In genomic region chr9:63856065-63856736, GRCm38 (mm10) we compare ENCODE assay signal across 10 mouse cellular contexts.
DNase-seq lines count a peak whose midpoint lies in the region; ATAC-seq lines count a peak whose summit lies in the region.
"Had no signal": no experiment of that assay in that cellular context is flagged by ENCODE, and none has a peak within 500 bp of the region (broad histone marks: within the 10 kb centered on the region; RNA-seq: fewer than 3 reads in every experiment).

No protein-coding gene starts in this region.

- peak; percentile 85; the same call in 1 of the 2 replicates for ATAC-seq in forebrain, embryonic 13.5 days
- ATAC-seq in forebrain, embryonic 12.5 days (ENCODE audit: low FRiP score), result no peak
- ATAC-seq in erythroblast, adult 5-6 weeks (replicated peaks; ENCODE audit: low FRiP score, poor library complexity, severe bottlenecking), result no peak
- ATAC-seq in liver, embryonic 12.5 days, result no peak

- 0 out of 2 replicates have a peak, but pooled peaks cover 2% of the 10 kb centered on the region for H3K27me3 ChIP-seq in forebrain, embryonic 13.5 days
- H3K27me3 ChIP-seq in forebrain, embryonic 12.5 days, result peaks cover 6% of the 10 kb centered on the region; the same call in 1 of the 2 replicates
- H3K27me3 ChIP-seq in liver, embryonic 12.5 days (replicated peaks), result 0 out of 2 replicates have a peak, but pooled peaks cover 6% of the 10 kb centered on the region
- H3K27me3 ChIP-seq: stomach, embryonic 15.5 days had no signal

- no peaks in the 10 kb centered on the region for H3K9me3 ChIP-seq in forebrain, embryonic 13.5 days (replicated peaks)
- no peaks in the 10 kb centered on the region for H3K9me3 ChIP-seq in forebrain, embryonic 12.5 days
- H3K9me3 ChIP-seq in liver, embryonic 12.5 days (replicated peaks), result no peaks in the 10 kb centered on the region
- H3K9me3 ChIP-seq: heart, embryonic 13.5 days; stomach, embryonic 15.5 days had no signal

- H3K9ac ChIP-seq in forebrain, embryonic 13.5 days, result no peak overlapping the region
- no peak overlapping the region for H3K9ac ChIP-seq in forebrain, embryonic 12.5 days
- H3K9ac ChIP-seq in liver, embryonic 12.5 days, result no peak overlapping the region
- H3K9ac ChIP-seq: heart, embryonic 13.5 days; stomach, embryonic 15.5 days had no signal

- DNase-seq in 3134 (ENCODE audit: extremely low read depth, insufficient read length, low spot score), result peak; percentile 49
- DNase-seq in kidney, adult 11 months, result peak; percentile 80
- peak; percentile 90 to 92 for DNase-seq in layer of hippocampus, postnatal 36 days
- no peak for DNase-seq in spleen, postnatal 36 days (ENCODE audit: low spot score in 2 of 2)

- no peaks in the 10 kb centered on the region for H3K36me3 ChIP-seq in forebrain, embryonic 13.5 days (ENCODE audit: poor library complexity, severe bottlenecking)
- no peaks in the 10 kb centered on the region for H3K36me3 ChIP-seq in forebrain, embryonic 12.5 days (replicated peaks)
- no peaks in the 10 kb centered on the region for H3K36me3 ChIP-seq in liver, embryonic 12.5 days
- H3K36me3 ChIP-seq: heart, embryonic 13.5 days; stomach, embryonic 15.5 days had no signal

- H3K4me3 ChIP-seq in forebrain, embryonic 13.5 days, result no peak overlapping the region
- H3K4me3 ChIP-seq in forebrain, embryonic 12.5 days (replicated peaks), result no peak overlapping the region
- H3K4me3 ChIP-seq in liver, embryonic 12.5 days, result no peak overlapping the region
- H3K4me3 ChIP-seq: heart, embryonic 13.5 days; stomach, embryonic 15.5 days had no signal

- no peak overlapping the region for H3K4me2 ChIP-seq in forebrain, embryonic 13.5 days
- no peak overlapping the region for H3K4me2 ChIP-seq in forebrain, embryonic 12.5 days
- H3K4me2 ChIP-seq in liver, embryonic 12.5 days, result no peak overlapping the region
- H3K4me2 ChIP-seq: heart, embryonic 13.5 days; stomach, embryonic 15.5 days had no signal

- H3K27ac ChIP-seq in forebrain, embryonic 13.5 days, result no peak overlapping the region
- no peak overlapping the region for H3K27ac ChIP-seq in forebrain, embryonic 12.5 days
- no peak overlapping the region for H3K27ac ChIP-seq in liver, embryonic 12.5 days
- H3K27ac ChIP-seq: heart, embryonic 13.5 days; stomach, embryonic 15.5 days had no signal

- WGBS in forebrain, embryonic 13.5 days, result 67% methylated on average over 9 of the region's 9 CpGs
- WGBS in forebrain, embryonic 12.5 days, result 76% methylated on average over 9 of the region's 9 CpGs
- WGBS in liver, embryonic 12.5 days (ENCODE audit: insufficient replicate concordance), result 59% methylated on average over 9 of the region's 9 CpGs

- H3K4me1 ChIP-seq in forebrain, embryonic 13.5 days, result peaks cover 12% of the 10 kb centered on the region
- peaks cover 7% of the 10 kb centered on the region for H3K4me1 ChIP-seq in forebrain, embryonic 12.5 days
- H3K4me1 ChIP-seq in liver, embryonic 12.5 days, result no peaks in the 10 kb centered on the region
- H3K4me1 ChIP-seq: stomach, embryonic 15.5 days had no signal

Comparison
In these comparisons a context has a peak if more than half of its experiments do, and no peak if none do; other contexts are left out.
1. DNase-seq: peak in 3134 (single experiment), kidney, adult 11 months (single experiment) and layer of hippocampus, postnatal 36 days (2 of 2); none in spleen, postnatal 36 days (0 of 2).